ENCODE assay signal across 8 mouse cellular contexts in the genomic region with DNA sequence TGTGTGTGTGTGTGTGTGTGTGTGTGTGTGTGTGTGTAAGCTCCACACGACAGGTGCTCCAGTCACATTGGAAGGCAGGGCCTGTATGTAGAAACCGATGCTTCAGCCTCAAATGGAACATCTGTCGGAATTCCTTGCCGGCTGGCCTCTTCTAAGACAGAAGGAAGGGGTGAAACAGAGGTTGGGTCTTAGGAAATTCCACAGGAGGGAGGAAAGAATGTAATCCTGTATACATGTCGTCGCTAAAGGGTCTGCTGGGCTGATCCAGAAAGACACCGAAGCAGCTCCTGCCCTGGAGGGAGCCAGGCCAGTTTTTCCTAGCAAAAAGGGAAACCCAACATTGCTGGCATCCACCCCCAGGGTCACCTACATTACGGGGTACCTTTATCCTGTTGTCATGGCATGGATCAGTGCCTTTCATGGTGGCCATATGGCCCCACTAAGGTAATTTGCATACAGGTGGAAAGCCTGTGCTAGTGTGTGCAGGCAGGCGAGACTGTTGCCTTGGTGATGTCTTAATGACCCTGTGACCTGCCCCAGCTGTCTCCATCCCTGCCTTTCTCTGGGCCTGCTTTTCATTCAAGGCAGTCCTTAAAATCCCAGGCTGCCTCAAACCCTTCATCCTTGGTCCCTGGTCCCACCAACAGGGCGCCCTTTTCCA. TPM values are rescaled to one million over a fixed set of nuclear protein-coding genes. Genes with fewer than 3 reads are reported as not detected.
A peak's percentile ranks its signal among the peaks of the same experiment; 100 is the strongest.
DNase-seq lines count a peak whose midpoint lies in the region; ATAC-seq lines count a peak whose summit lies in the region.

No protein-coding gene starts in this region.

- ATAC-seq in heart, embryonic 12.5 days (ENCODE audit: insufficient number of reproducible peaks, low FRiP score), result no peak
- ATAC-seq in forebrain, embryonic 14.5 days, result peak; percentile 57
- peak; percentile 81 for ATAC-seq in neural tube, embryonic 11.5 days (ENCODE audit: insufficient read depth, low FRiP score, low TSS enrichment)

- no peak overlapping the region for H3K27ac ChIP-seq in heart, embryonic 12.5 days (ENCODE audit: poor library complexity, severe bottlenecking)
- peak overlapping the region; percentile 65 for H3K27ac ChIP-seq in forebrain, embryonic 14.5 days (ENCODE audit: low read depth, low read length)
- peak overlapping the region; percentile 84 for H3K27ac ChIP-seq in neural tube, embryonic 11.5 days (ENCODE audit: low read depth, low read length)

- H3K36me3 ChIP-seq in heart, embryonic 12.5 days, result peaks cover 50% of the 10 kb centered on the region
- H3K36me3 ChIP-seq in forebrain, embryonic 14.5 days (ENCODE audit: control insufficient read depth, insufficient read depth, low read length), result peaks cover 35% of the 10 kb centered on the region
- peaks cover 8% of the 10 kb centered on the region for H3K36me3 ChIP-seq in neural tube, embryonic 11.5 days (ENCODE audit: control insufficient read depth, insufficient read depth, low read length)

- 0 out of 2 replicates have a peak overlapping the region, but pooled peaks have one; percentile 4 for H3K4me2 ChIP-seq in heart, embryonic 12.5 days
- peak overlapping the region; percentile 14; the same call in 1 of the 2 replicates for H3K4me2 ChIP-seq in forebrain, embryonic 14.5 days (ENCODE audit: low read length)
- H3K4me2 ChIP-seq in neural tube, embryonic 11.5 days (ENCODE audit: low read depth), result peak overlapping the region; percentile 13

- peaks cover 38% of the 10 kb centered on the region for H3K4me1 ChIP-seq in heart, embryonic 12.5 days (replicated peaks)
- peaks cover 26% of the 10 kb centered on the region for H3K4me1 ChIP-seq in forebrain, embryonic 14.5 days (ENCODE audit: control insufficient read depth, insufficient read depth, low read length)
- peaks cover 24% of the 10 kb centered on the region for H3K4me1 ChIP-seq in neural tube, embryonic 11.5 days (ENCODE audit: control insufficient read depth, insufficient read depth, low read length)

- no peak for DNase-seq in heart, adult 8-10 months (ENCODE audit: low spot score)
- peak; percentile 63 for DNase-seq in forebrain, embryonic 14.5 days (ENCODE audit: low spot score)
- DNase-seq in kidney, postnatal 36 days, result peak; percentile 54 to 66
- peak; percentile 78 for DNase-seq in neural tube, embryonic 11.5 days (ENCODE audit: low spot score)
- no peak for DNase-seq in adipocyte (ENCODE audit: low spot score)
- no peak for DNase-seq in urinary bladder, postnatal 14 days (ENCODE audit: low spot score)
- no peak for DNase-seq in cerebellum, adult 9-10 months

- H3K4me3 ChIP-seq in heart, embryonic 12.5 days, result no peak overlapping the region
- H3K4me3 ChIP-seq in forebrain, embryonic 14.5 days (ENCODE audit: low read depth, low read length), result no peak overlapping the region
- no peak overlapping the region for H3K4me3 ChIP-seq in neural tube, embryonic 11.5 days (ENCODE audit: low read depth, low read length)

- H3K9me3 ChIP-seq in heart, embryonic 12.5 days (replicated peaks), result no peaks in the 10 kb centered on the region
- H3K9me3 ChIP-seq in forebrain, embryonic 14.5 days (replicated peaks; ENCODE audit: control insufficient read depth, low read length), result no peaks in the 10 kb centered on the region
- no peaks in the 10 kb centered on the region for H3K9me3 ChIP-seq in neural tube, embryonic 11.5 days (ENCODE audit: control insufficient read depth, low read length)

- no peak overlapping the region for H3K9ac ChIP-seq in heart, embryonic 12.5 days
- H3K9ac ChIP-seq in forebrain, embryonic 14.5 days (ENCODE audit: low read length), result peak overlapping the region; percentile 8; the same call in 1 of the 2 replicates
- no peak overlapping the region for H3K9ac ChIP-seq in neural tube, embryonic 11.5 days (ENCODE audit: low read length)

- no peaks in the 10 kb centered on the region for H3K27me3 ChIP-seq in heart, embryonic 12.5 days (replicated peaks)
- H3K27me3 ChIP-seq in forebrain, embryonic 14.5 days (replicated peaks; ENCODE audit: control insufficient read depth, insufficient read depth, low read length), result no peaks in the 10 kb centered on the region
- no peaks in the 10 kb centered on the region for H3K27me3 ChIP-seq in neural tube, embryonic 11.5 days (ENCODE audit: control insufficient read depth, insufficient read depth, low read length)

- 50% methylated on average over 10 of the region's 10 CpGs for WGBS in heart, embryonic 12.5 days
- 12% methylated on average over 10 of the region's 10 CpGs for WGBS in forebrain, embryonic 14.5 days
- 16% methylated on average over 10 of the region's 10 CpGs for WGBS in neural tube, embryonic 11.5 days

RNA-seq across cellular contexts. Expression of gene Spef1, which starts 3.4 kb away (rescaled TPM):
- polyA plus RNA-seq in heart, embryonic 12.5 days (2016; fragmentation: Nextera tagmentation; extraction: Ambion mirVana), result 1.2 and 1.3 TPM in 2 replicates
- 1 to 10 TPM; 4.4 to 6.2 (median 4.9) TPM for total RNA-seq in heart, adult 8-10 months (2022)
- polyA plus RNA-seq in forebrain, embryonic 14.5 days (2014; fragmentation: Nextera tagmentation; extraction: Ambion mirVana), result 10.1 and 11.8 TPM in 2 replicates
- polyA plus RNA-seq in neural tube, embryonic 11.5 days (2014; fragmentation: Nextera tagmentation; extraction: Ambion mirVana), result 5.8 and 6.0 TPM in 2 replicates

RNA-seq across cellular contexts. Expression of gene Cdc25b, which starts 3.7 kb away (rescaled TPM):
- 38.7 and 39.1 TPM in 2 replicates for polyA plus RNA-seq in heart, embryonic 12.5 days (2016; fragmentation: Nextera tagmentation; extraction: Ambion mirVana)
- total RNA-seq in heart, adult 8-10 months (2022), result 1 to 10 TPM; 4.3 to 4.9 (median 4.5) TPM
- 30.0 and 32.0 TPM in 2 replicates for polyA plus RNA-seq in forebrain, embryonic 14.5 days (2014; fragmentation: Nextera tagmentation; extraction: Ambion mirVana)
- 108 and 115 TPM in 2 replicates for polyA plus RNA-seq in neural tube, embryonic 11.5 days (2014; fragmentation: Nextera tagmentation; extraction: Ambion mirVana)

RNA-seq across cellular contexts. Expression of gene Cenpb, which starts 10.6 kb away (rescaled TPM):
- 6.9 and 7.2 TPM in 2 replicates for polyA plus RNA-seq in heart, embryonic 12.5 days (2016; fragmentation: Nextera tagmentation; extraction: Ambion mirVana)
- total RNA-seq in heart, adult 8-10 months (2022), result 10 to 100 TPM; 89.5 to 93.4 (median 90.3) TPM
- polyA plus RNA-seq in forebrain, embryonic 14.5 days (2014; fragmentation: Nextera tagmentation; extraction: Ambion mirVana), result 9.3 and 9.7 TPM in 2 replicates
- polyA plus RNA-seq in neural tube, embryonic 11.5 days (2014; fragmentation: Nextera tagmentation; extraction: Ambion mirVana), result 10.3 and 10.8 TPM in 2 replicates

RNA-seq across cellular contexts. Expression of gene Ap5s1, which starts 16.4 kb away (rescaled TPM):
- polyA plus RNA-seq in heart, embryonic 12.5 days (2016; fragmentation: Nextera tagmentation; extraction: Ambion mirVana), result 30.1 and 32.0 TPM in 2 replicates
- 10 to 100 TPM; 31.8 to 42.6 (median 37.9) TPM for total RNA-seq in heart, adult 8-10 months (2022)
- polyA plus RNA-seq in forebrain, embryonic 14.5 days (2014; fragmentation: Nextera tagmentation; extraction: Ambion mirVana), result 29.9 and 30.3 TPM in 2 replicates
- polyA plus RNA-seq in neural tube, embryonic 11.5 days (2014; fragmentation: Nextera tagmentation; extraction: Ambion mirVana), result 27.6 and 29.0 TPM in 2 replicates

RNA-seq across cellular contexts. Expression of gene 1700037H04Rik, which starts 30.6 kb away (rescaled TPM):
- 69.2 and 69.6 TPM in 2 replicates for polyA plus RNA-seq in heart, embryonic 12.5 days (2016; fragmentation: Nextera tagmentation; extraction: Ambion mirVana)
- total RNA-seq in heart, adult 8-10 months (2022), result 10 to 100 TPM in 3 of 4 experiments, 1 to 10 TPM in 1; 9.7 to 12.1 (median 10.5) TPM
- polyA plus RNA-seq in forebrain, embryonic 14.5 days (2014; fragmentation: Nextera tagmentation; extraction: Ambion mirVana), result 110 and 112 TPM in 2 replicates
- 126 and 130 TPM in 2 replicates for polyA plus RNA-seq in neural tube, embryonic 11.5 days (2014; fragmentation: Nextera tagmentation; extraction: Ambion mirVana)

Comparison
In these comparisons a context has a peak if more than half of its experiments do, and no peak if none do; other contexts are left out.
1. DNase-seq: peak in forebrain, embryonic 14.5 days (single experiment), kidney, postnatal 36 days (2 of 2) and neural tube, embryonic 11.5 days (single experiment); none in heart, adult 8-10 months (single experiment), adipocyte (single experiment), urinary bladder, postnatal 14 days (single experiment) and cerebellum, adult 9-10 months (single experiment).
2. Peak in every context shown above with its lines, with median percentiles within 50 percentile points of each other: H3K4me2 ChIP-seq.